Mouse (Mus musculus): ENCODE data around the gene Hsf2bp.

GRCm38 (mm10) chr17:32031684-32032083, 4.5 kb downstream of the Hsf2bp start:
- TF ChIP-seq CTCF (IDR thresholded peaks at IDR 0.05; ENCODE audit: low read depth) (no peak), EP300 (IDR thresholded peaks at IDR 0.05; ENCODE audit: low read depth) (no peak)
